Mouse (Mus musculus) lung, embryonic 14.5 days (tissue): ENCODE measurements around the gene Pex26. TPM values are rescaled to one million over a fixed set of nuclear protein-coding genes. Genes with fewer than 3 reads are reported as not detected.

ENCODE experiments used
- ATAC-seq: fragments of 200-750 bp; cut with Nextera tagmentation; 2 replicates; pipeline ENCODE4 v1.8.0; 2017; ENCODE audit warnings: mild to moderate bottlenecking, moderate TSS enrichment, moderate library complexity; ENCODE audit not compliant: insufficient read depth
- DNase-seq: peaks from one replicate; pipeline ENCODE4 v3.0.0-alpha.2; 2015
- H3K27ac ChIP-seq: fragments of 300-500 bp; sonication (generic); 2 replicates; pipeline ENCODE4 v1.5.1; 2014; ENCODE audit warnings: low read depth, mild to moderate bottlenecking, moderate library complexity
- H3K27me3 ChIP-seq: fragments of 300-500 bp; sonication (generic); 2 replicates; pipeline ENCODE4 v1.6.1; 2014; ENCODE audit warnings: low read length, control low read depth; ENCODE audit not compliant: insufficient read depth
- H3K36me3 ChIP-seq: fragments of 300-500 bp; sonication (generic); 2 replicates; pipeline ENCODE4 v1.6.1; 2014; ENCODE audit warnings: control low read depth; ENCODE audit not compliant: insufficient read depth
- H3K4me1 ChIP-seq: fragments of 300-500 bp; sonication (generic); 2 replicates; pipeline ENCODE4 v1.6.1; 2014; ENCODE audit warnings: antibody characterized with exemption, control low read depth; ENCODE audit not compliant: insufficient read depth
- H3K4me2 ChIP-seq: fragments of 300-500 bp; sonication (generic); 2 replicates; pipeline ENCODE4 v1.6.1; 2014; ENCODE audit warnings: mild to moderate bottlenecking
- H3K4me3 ChIP-seq: fragments of 300-500 bp; sonication (generic); 2 replicates; pipeline ENCODE4 v1.5.1; 2014; ENCODE audit warnings: low read depth, low read length
- H3K9ac ChIP-seq: fragments of 300-500 bp; sonication (generic); 2 replicates; pipeline ENCODE4 v1.6.1; 2014
- H3K9me3 ChIP-seq: fragments of 300-500 bp; sonication (generic); 2 replicates; pipeline ENCODE4 v1.6.1; 2016; ENCODE audit warnings: low read depth, low read length, control low read depth
- CTCF ChIP-seq: IDR thresholded peaks from 2 replicates; pipeline ENCODE4 v1.5.1; 2016; ENCODE audit warnings: antibody characterized with exemption, low read depth
- WGBS: fragments of 180-500 bp; shearing (Covaris S2); extraction: QIAGEN DNeasy Blood & Tissue Kit; methylation state at CpG from one replicate; pipeline ENCODE4 v1.1.7; 2014; 5-methylcytosine and 5-hydroxymethylcytosine counted together
- polyA plus RNA-seq: library from polyadenylated mRNA; unstranded; fragments of >200 nt; fragmentation: Nextera tagmentation; extraction: Ambion mirVana; gene quantifications from 2 replicates; pipeline ENCODE4 v1.2.1, GENCODE M21; 2014

Pex26 gene
- polyA plus RNA-seq, 1 experiment from 2014 or later, result 8.1 TPM

DNA sequence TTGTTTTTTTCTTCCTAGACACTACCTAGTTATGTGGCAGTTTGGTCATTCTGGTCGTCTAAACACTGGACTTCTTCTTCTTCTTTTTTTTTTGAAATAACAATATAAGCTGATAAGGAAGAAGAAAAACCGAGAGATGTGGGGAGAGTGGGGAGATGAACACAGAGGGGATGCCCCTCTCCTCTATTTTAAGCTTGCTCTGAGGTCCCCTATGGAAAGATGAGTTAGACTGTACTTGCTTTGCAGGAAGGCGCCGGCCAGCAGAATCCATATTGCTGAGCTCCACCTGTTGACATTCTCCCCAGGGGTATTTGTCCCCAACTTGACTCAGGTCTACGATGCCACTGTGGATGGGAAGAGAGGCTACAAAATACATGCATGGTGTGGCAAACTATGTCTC is 40.6 kb downstream of the Pex26 start:
- ATAC-seq, result no peak
- Histone ChIP-seq H3K4me2 (no peak overlapping the region), H3K9ac (no peak overlapping the region), H3K9me3 (no peaks in the 10 kb centered on the region), H3K27ac (no peak overlapping the region), H3K27me3 (no peaks in the 10 kb centered on the region), H3K4me3 (no peak overlapping the region), H3K4me1 (no peaks in the 10 kb centered on the region), H3K36me3 (no peaks in the 10 kb centered on the region)
- DNase-seq, result no peak
- WGBS, result 55% methylated on average over 5 of the region's 5 CpGs
- TF ChIP-seq CTCF, result no peak

DNA sequence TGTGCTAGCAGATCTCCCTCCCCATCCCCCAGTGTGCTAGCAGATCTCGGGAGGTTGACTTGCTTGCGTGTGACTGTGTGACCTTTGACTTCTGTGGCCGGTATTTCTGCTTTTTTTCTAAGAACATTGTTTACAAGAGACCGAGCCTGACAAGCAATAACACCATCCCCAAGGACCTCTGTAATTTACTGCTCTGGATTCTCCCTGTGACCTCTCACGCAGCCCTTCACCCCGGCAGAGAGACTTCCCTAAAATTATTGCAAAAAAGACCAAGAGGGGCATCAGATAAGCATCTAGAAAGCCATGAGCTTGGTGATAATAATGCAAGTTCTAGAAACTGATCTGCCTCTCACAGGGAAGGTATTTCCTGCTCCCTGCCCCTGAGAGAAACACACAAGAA is 41.5 kb downstream of the Pex26 start:
- no peak for DNase-seq
- Histone ChIP-seq H3K9ac (no peak overlapping the region), H3K27me3 (no peaks in the 10 kb centered on the region), H3K4me3 (no peak overlapping the region), H3K4me1 (no peaks in the 10 kb centered on the region), H3K36me3 (no peaks in the 10 kb centered on the region), H3K27ac (no peak overlapping the region), H3K4me2 (no peak overlapping the region), H3K9me3 (no peaks in the 10 kb centered on the region)
- TF ChIP-seq CTCF, result no peak
- 11% methylated on average over 6 of the region's 6 CpGs for WGBS
- no peak for ATAC-seq

DNA sequence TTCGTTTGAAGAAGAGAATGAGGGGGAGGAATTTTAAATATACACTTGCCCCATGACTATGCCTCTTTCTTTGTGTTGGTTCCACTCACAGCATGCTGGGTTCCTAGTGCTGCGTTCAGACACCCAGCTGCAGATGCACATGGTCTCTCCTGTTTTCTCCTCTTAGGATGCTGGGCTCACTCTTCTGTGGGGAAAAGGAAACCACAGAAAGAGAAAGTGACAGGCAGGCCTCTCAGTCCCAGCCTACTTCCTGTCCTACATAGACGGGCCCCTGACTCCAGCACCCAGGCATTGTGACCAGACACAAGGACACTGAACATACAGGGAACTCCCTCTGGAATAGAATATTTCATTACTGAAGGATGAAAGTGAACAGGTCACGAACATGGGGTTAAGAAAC is 42.6 kb downstream of the Pex26 start:
- H3K9me3 ChIP-seq, result no peaks in the 10 kb centered on the region
- no peak overlapping the region for H3K4me3 ChIP-seq
- no peaks in the 10 kb centered on the region for H3K27me3 ChIP-seq
- H3K4me2 ChIP-seq, result no peak overlapping the region
- DNase-seq (no peak), ATAC-seq (no peak)
- H3K4me1 ChIP-seq, result no peaks in the 10 kb centered on the region
- no peak overlapping the region for H3K9ac ChIP-seq
- H3K27ac ChIP-seq, result no peak overlapping the region
- 52% methylated on average over 4 of the region's 4 CpGs for WGBS
- no peaks in the 10 kb centered on the region for H3K36me3 ChIP-seq
- TF ChIP-seq CTCF, result no peak

DNA sequence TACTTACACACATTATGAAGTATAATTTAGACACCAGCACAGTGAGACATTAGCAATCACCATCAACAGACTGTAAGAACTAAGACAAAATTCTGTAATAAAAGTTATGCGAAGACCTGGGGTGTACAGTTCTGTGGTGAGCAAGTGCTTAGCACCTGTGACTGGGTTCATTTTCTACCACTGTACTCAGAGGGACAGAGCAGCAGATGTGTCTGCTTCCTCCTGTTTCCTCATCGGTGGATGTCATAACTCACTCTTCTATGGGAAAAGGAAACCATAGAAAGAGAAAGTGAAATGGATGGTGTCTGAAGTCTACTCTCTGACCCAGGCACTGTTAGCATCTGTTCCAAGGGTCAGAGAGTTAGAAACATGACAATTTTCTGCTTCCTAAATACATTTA is 43.3 kb downstream of the Pex26 start:
- H3K4me3 ChIP-seq, result no peak overlapping the region
- DNase-seq, result no peak
- WGBS, result 71% methylated on average over 2 of the region's 2 CpGs
- H3K9ac ChIP-seq, result no peak overlapping the region
- no peaks in the 10 kb centered on the region for H3K9me3 ChIP-seq
- H3K4me1 ChIP-seq, result no peaks in the 10 kb centered on the region
- H3K27ac ChIP-seq, result no peak overlapping the region
- H3K4me2 ChIP-seq, result no peak overlapping the region
- ATAC-seq, result no peak
- H3K27me3 ChIP-seq, result no peaks in the 10 kb centered on the region
- TF ChIP-seq CTCF, result no peak
- no peaks in the 10 kb centered on the region for H3K36me3 ChIP-seq

DNA sequence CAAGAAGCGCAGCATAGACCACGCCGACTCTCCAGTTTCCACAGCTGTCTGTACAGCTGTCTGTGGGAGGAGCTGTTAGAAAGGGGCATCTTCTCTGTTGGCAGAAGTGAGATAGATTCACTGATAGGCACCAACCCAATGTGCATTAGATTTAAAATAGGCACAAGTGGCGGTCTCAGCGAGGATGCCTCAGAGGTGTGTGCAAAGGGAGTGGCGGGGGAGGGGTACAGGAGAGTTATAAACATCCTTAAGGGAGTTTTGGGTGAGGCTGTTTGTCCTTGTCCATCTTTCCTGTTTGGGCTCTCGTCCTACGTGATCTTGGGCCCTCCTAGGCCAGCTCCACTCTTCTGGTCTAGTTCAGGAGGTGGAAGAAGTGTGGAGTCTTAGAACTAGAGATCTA is 45.0 kb downstream of the Pex26 start:
- no peak for DNase-seq
- Histone ChIP-seq H3K4me2 (no peak overlapping the region), H3K4me1 (no peaks in the 10 kb centered on the region), H3K9me3 (no peaks in the 10 kb centered on the region), H3K9ac (no peak overlapping the region), H3K4me3 (no peak overlapping the region), H3K27me3 (no peaks in the 10 kb centered on the region), H3K27ac (no peak overlapping the region), H3K36me3 (no peaks in the 10 kb centered on the region)
- no peak for ATAC-seq
- WGBS, result 59% methylated on average over 8 of the region's 8 CpGs
- TF ChIP-seq CTCF, result no peak

DNA sequence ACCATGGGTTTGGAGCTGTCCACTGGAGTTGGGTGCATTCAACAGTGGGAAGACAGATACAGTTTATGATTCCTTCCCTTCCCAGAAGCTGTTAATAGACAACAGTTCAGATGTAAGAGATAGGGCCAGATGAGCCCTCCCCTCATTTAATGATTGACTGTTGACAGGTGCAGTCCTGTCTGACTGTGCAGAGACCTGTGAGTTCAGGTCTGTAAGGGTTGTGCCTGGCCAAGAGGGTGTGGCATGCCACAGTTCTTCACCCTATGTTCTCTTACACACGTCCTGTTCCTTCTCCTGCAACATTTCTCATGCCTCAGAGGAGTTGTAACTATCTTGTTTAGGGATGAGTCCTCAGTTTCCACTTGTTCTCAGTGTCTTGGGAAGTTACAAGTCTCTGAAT is 49.2 kb downstream of the Pex26 start:
- WGBS, result 46% methylated on average over 1 of the region's 1 CpGs
- no peak for DNase-seq

DNA sequence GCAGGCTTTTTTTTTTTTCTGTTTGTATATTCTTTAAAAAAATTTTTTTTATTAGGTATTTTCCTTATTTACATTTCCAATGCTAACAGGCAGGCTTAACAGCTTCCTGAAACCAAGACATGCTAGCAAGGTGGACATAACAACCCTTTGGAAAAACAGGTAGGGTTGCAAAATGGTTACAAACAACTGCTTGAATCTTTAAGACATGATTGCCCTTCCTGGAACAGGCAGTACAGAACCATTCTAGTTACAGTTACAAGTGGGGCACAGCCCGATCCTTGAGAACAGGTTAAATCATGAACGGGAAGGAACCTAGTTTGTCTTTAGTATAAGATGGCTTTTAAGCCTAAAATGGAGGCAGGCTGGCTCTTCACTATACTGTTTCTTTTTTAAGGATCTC is 52.9 kb downstream of the Pex26 start:
- Histone ChIP-seq H3K4me3 (no peak overlapping the region), H3K4me1 (no peaks in the 10 kb centered on the region), H3K27me3 (no peaks in the 10 kb centered on the region), H3K9ac (no peak overlapping the region), H3K9me3 (no peaks in the 10 kb centered on the region), H3K27ac (no peak overlapping the region), H3K36me3 (no peaks in the 10 kb centered on the region), H3K4me2 (no peak overlapping the region)
- no peak for TF ChIP-seq CTCF
- 82% methylated on average over 2 of the region's 2 CpGs for WGBS
- ATAC-seq (no peak), DNase-seq (no peak)

More for the DNA sequence above, 49.2 kb downstream of the Pex26 start:
- Histone ChIP-seq H3K9ac (no peak overlapping the region), H3K9me3 (no peaks in the 10 kb centered on the region), H3K4me2 (no peak overlapping the region), H3K4me1 (no peaks in the 10 kb centered on the region), H3K27ac (no peak overlapping the region), H3K4me3 (no peak overlapping the region), H3K27me3 (no peaks in the 10 kb centered on the region), H3K36me3 (no peaks in the 10 kb centered on the region)
- no peak for TF ChIP-seq CTCF
- ATAC-seq, result no peak

DNA sequence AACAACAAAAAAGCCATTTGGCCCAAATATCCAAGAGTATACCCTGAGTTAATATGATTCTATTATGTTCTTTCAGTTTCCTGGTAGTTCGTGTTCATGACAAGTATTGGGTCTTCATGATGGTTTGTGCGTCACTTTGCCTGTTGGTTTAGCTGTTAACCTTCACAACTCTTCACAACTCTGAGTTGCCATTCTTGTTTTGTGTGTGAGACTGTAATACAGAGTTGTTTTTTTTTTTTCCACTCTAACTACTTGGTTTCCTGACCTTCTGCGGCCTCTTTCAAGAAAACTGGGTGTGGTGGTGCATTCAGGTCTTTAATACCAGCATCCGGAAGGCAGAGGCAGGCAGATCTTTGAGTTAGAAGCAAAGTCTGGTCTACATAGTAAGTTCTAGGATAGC is 54.7 kb downstream of the Pex26 start:
- H3K36me3 ChIP-seq, result no peaks in the 10 kb centered on the region
- DNase-seq (no peak), ATAC-seq (no peak)
- no peak for TF ChIP-seq CTCF
- H3K27ac ChIP-seq, result no peak overlapping the region
- H3K9ac ChIP-seq, result no peak overlapping the region
- H3K4me1 ChIP-seq, result no peaks in the 10 kb centered on the region
- H3K4me3 ChIP-seq, result no peak overlapping the region
- WGBS, result 92% methylated on average over 4 of the region's 4 CpGs
- H3K4me2 ChIP-seq, result no peak overlapping the region
- H3K9me3 ChIP-seq, result no peaks in the 10 kb centered on the region
- H3K27me3 ChIP-seq, result peaks cover 7% of the 10 kb centered on the region; the same call in 1 of the 2 replicates
